Mouse (Mus musculus) gastrocnemius, postnatal 10 days (tissue): ENCODE data around the gene Clec4d. TPM values are rescaled to one million over a fixed set of nuclear protein-coding genes. Genes with fewer than 3 reads are reported as not detected.

Experiments
- total RNA-seq, 2 experiments: library from RNA; stranded (reverse); gene quantifications; 2 replicates each; pipeline ENCODE4 v1.2.3; 2021

Gene Clec4d
- total RNA-seq, 2 experiments from 2014 or later, result 0.19 TPM; not detected in 1

Other genes with a start within 250 kb of the Clec4d start
- not detected for gene Clec4b1, start 212.1 kb upstream of the Clec4d start, total RNA-seq
- gene Clec4a2, start 155.7 kb upstream of the Clec4d start, total RNA-seq, result 1 to 10 TPM; 1.3 to 2.9 TPM
- gene Clec4b2, start 89.2 kb upstream of the Clec4d start, total RNA-seq, result not detected
- gene Clec4n, start 32.3 kb upstream of the Clec4d start, total RNA-seq, result 1 to 10 TPM; 1.6 TPM
- gene Clec4e, start 27.8 kb downstream of the Clec4d start, total RNA-seq, result under 1 TPM in 1 of 2 experiments, not detected in 1; 0.16 TPM
- not detected for gene Vmn2r19, start 46.2 kb downstream of the Clec4d start, total RNA-seq
- gene Vmn2r20, start 156.0 kb downstream of the Clec4d start, total RNA-seq, result not detected